Mouse (Mus musculus) bone marrow macrophage, adult 2 months (primary cell): ENCODE data around the gene Mast2.

Experiments used
- CTCF ChIP-seq: IDR thresholded peaks from 2 replicates; pipeline ENCODE4 v1.5.1; 2012; ENCODE audit warnings: low read depth, mild to moderate bottlenecking, low read length, moderate library complexity
- POLR2A ChIP-seq: IDR thresholded peaks from 2 replicates; pipeline ENCODE4 v1.6.1; 2012; ENCODE audit warnings: mild to moderate bottlenecking, low read depth, low read length, borderline replicate concordance

DNA sequence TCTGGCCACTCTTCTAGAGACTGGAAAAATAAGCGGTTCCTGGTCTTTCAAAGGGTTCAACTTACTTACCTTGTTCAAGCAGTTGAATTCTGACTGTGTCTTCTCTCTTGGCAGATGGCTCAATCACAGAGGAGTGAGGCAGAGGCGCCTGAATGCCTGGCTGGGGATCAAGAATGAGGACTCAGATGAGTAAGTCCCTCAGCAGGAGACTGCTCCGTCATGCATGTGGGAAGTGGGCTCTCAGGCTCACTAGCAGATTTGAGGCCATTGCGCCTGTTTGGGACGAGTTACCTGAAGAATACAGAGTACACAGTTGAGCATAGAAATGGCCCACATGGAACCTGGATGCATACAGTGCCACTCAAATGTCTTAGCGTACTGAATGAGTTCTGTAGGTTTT lies 172.4 kb downstream of the Mast2 start:
- no peak for TF ChIP-seq CTCF
- no peak for TF ChIP-seq POLR2A
